7 mouse cellular contexts compared by ENCODE assay signal in genomic region chr10:117718161-117719119, GRCm38 (mm10). TPM values are rescaled to one million over a fixed set of nuclear protein-coding genes. Genes with fewer than 3 reads are reported as not detected.
DNase-seq lines count a peak whose midpoint lies in the region; ATAC-seq and TF ChIP-seq lines count a peak whose summit lies in the region.

No protein-coding gene starts in this region.

- TF ChIP-seq POLR2A in lung, adult 2 months (IDR thresholded peaks at IDR 0.05; ENCODE audit: borderline replicate concordance, extremely low read depth, low read depth, low read length) = no peak

- WGBS in lung, embryonic 15.5 days = 47% methylated on average over 19 of the region's 19 CpGs
- WGBS in lung, adult 2 months = 46% methylated on average over 19 of the region's 19 CpGs
- WGBS in lung, embryonic 16.5 days = 48% methylated on average over 19 of the region's 19 CpGs

- no peak overlapping the region for H3K4me3 ChIP-seq in lung, embryonic 15.5 days
- no peak overlapping the region for H3K4me3 ChIP-seq in lung, adult 2 months (replicated peaks; ENCODE audit: extremely low read depth, low read depth, low read length)
- H3K4me3 ChIP-seq in lung, embryonic 16.5 days (ENCODE audit: low read length) = no peak overlapping the region

- DNase-seq in lung, adult 2 months = no peak
- DNase-seq in brain, adult 2 months (ENCODE audit: low read depth, low spot score) = peak; percentile 29
- peak; percentile 53 to 61 for DNase-seq in heart, postnatal 36 days
- no peak for DNase-seq in embryo, embryonic 10 days (ENCODE audit: low spot score)
- DNase-seq in thymus, postnatal 4 days = no peak

- no peak for ATAC-seq in lung, embryonic 15.5 days (ENCODE audit: borderline replicate concordance, extremely low read depth, low FRiP score, low TSS enrichment)
- peak; percentile 13; the same call in 1 of the 2 replicates for ATAC-seq in lung, embryonic 16.5 days (ENCODE audit: low read depth)

- TF ChIP-seq CTCF in lung, adult 2 months (IDR thresholded peaks at IDR 0.05; ENCODE audit: insufficient read depth, low read length) = no peak

- H3K36me3 ChIP-seq in lung, embryonic 15.5 days = no peaks in the 10 kb centered on the region
- no peaks in the 10 kb centered on the region for H3K36me3 ChIP-seq in lung, embryonic 16.5 days (ENCODE audit: control insufficient read depth, insufficient read depth, low read length)

- H3K9ac ChIP-seq in lung, embryonic 15.5 days = no peak overlapping the region
- 0 out of 2 replicates have a peak overlapping the region, but pooled peaks have one; percentile 4 for H3K9ac ChIP-seq in lung, embryonic 16.5 days (ENCODE audit: low read length)

- no peaks in the 10 kb centered on the region for H3K27me3 ChIP-seq in lung, embryonic 15.5 days
- H3K27me3 ChIP-seq in lung, embryonic 16.5 days (ENCODE audit: control insufficient read depth, insufficient read depth, low read depth, low read length) = no peaks in the 10 kb centered on the region

- H3K4me2 ChIP-seq in lung, embryonic 15.5 days = peak overlapping the region; percentile 1; the same call in 1 of the 2 replicates
- H3K4me2 ChIP-seq in lung, embryonic 16.5 days (ENCODE audit: low read depth, low read length) = no peak overlapping the region

- no peaks in the 10 kb centered on the region for H3K9me3 ChIP-seq in lung, embryonic 15.5 days
- no peaks in the 10 kb centered on the region for H3K9me3 ChIP-seq in lung, embryonic 16.5 days (ENCODE audit: control insufficient read depth, low read length)

- H3K27ac ChIP-seq in lung, embryonic 15.5 days = peak overlapping the region; percentile 61
- peak overlapping the region; percentile 34 for H3K27ac ChIP-seq in lung, embryonic 16.5 days (ENCODE audit: low read length)

- intact Hi-C loops in heart, postnatal 36 days (cut with DNase I) = no loop called here

- H3K4me1 ChIP-seq in lung, embryonic 15.5 days = peaks cover 15% of the 10 kb centered on the region; the same call in 1 of the 2 replicates
- peaks cover 3% of the 10 kb centered on the region; the same call in 1 of the 2 replicates for H3K4me1 ChIP-seq in lung, adult 2 months (ENCODE audit: control insufficient read depth, insufficient read depth, low read length)
- peaks cover 6% of the 10 kb centered on the region; the same call in 1 of the 2 replicates for H3K4me1 ChIP-seq in lung, embryonic 16.5 days (replicated peaks; ENCODE audit: control insufficient read depth, insufficient read depth, low read length)

RNA-seq across cellular contexts. Expression of gene Mdm2, which starts 7.9 kb away (rescaled TPM):
- polyA plus RNA-seq in lung, embryonic 15.5 days (2015; fragmentation: Nextera tagmentation; extraction: Ambion mirVana) = 38.5 and 47.7 TPM in 2 replicates
- 39.0 and 39.7 TPM in 2 replicates for polyA plus RNA-seq in lung, adult 2 months (2012; rRNA removed)
- total RNA-seq in heart, postnatal 36 days (2021) = 10 to 100 TPM; 46.9 to 48.2 TPM
- polyA plus RNA-seq in lung, embryonic 16.5 days (2015; fragmentation: Nextera tagmentation; extraction: Ambion mirVana) = 51.2 and 51.7 TPM in 2 replicates

RNA-seq across cellular contexts. Expression of gene Slc35e3, which starts 27.7 kb away (rescaled TPM):
- polyA plus RNA-seq in lung, embryonic 15.5 days (2015; fragmentation: Nextera tagmentation; extraction: Ambion mirVana) = 17.5 and 18.5 TPM in 2 replicates
- 15.8 and 19.1 TPM in 2 replicates for polyA plus RNA-seq in lung, adult 2 months (2012; rRNA removed)
- 1 to 10 TPM; 6.4 to 8.8 TPM for total RNA-seq in heart, postnatal 36 days (2021)
- 18.3 and 18.6 TPM in 2 replicates for polyA plus RNA-seq in lung, embryonic 16.5 days (2015; fragmentation: Nextera tagmentation; extraction: Ambion mirVana)

Comparison
In these comparisons a context has a peak if more than half of its experiments do, and no peak if none do; other contexts are left out.
1. DNase-seq: peak in brain, adult 2 months (single experiment) and heart, postnatal 36 days (2 of 2); none in lung, adult 2 months (single experiment), embryo, embryonic 10 days (single experiment) and thymus, postnatal 4 days (single experiment).